Mouse (Mus musculus): ENCODE results near the gene Lrrc49.

- TF ChIP-seq CTCF (IDR thresholded peaks at IDR 0.05; ENCODE audit: extremely low read depth, insufficient read depth, low read length): no peak
- TF ChIP-seq POLR2A (IDR thresholded peaks at IDR 0.05; ENCODE audit: extremely low read depth, insufficient read depth, low read length): no peak
These were observed 26.2 kb upstream of the Lrrc49 start for GRCm38 (mm10) chr9:60714191-60714590.
